Mouse (Mus musculus): ENCODE data around the gene Gm12569. TPM values are rescaled to one million over a fixed set of nuclear protein-coding genes. Genes with fewer than 3 reads are reported as not detected.

Gene Gm12569
- polyA plus RNA-seq, 1 experiment from 2014 or later, result not detected

- Histone ChIP-seq H3K9me3 (ENCODE audit: low read depth, low read length) (no peaks in the 10 kb centered on the region), H3K4me2 (peak overlapping the region; percentile 86), H3K27me3 (ENCODE audit: insufficient read depth, low read length) (no peaks in the 10 kb centered on the region), H3K9ac (no peak overlapping the region), H3K4me1 (ENCODE audit: insufficient read depth) (peaks cover 6% of the 10 kb centered on the region; the same call in 1 of the 2 replicates), H3K4me3 (ENCODE audit: low read depth, low read length) (peak overlapping the region; percentile 94), H3K36me3 (ENCODE audit: insufficient read depth) (peaks cover 23% of the 10 kb centered on the region), H3K27ac (ENCODE audit: low read depth) (no peak overlapping the region)
- DNase-seq (peak; percentile 77), ATAC-seq (ENCODE audit: insufficient read depth) (no peak)
- WGBS, result 45% methylated on average over 3 of the region's 3 CpGs
- TF ChIP-seq CTCF (IDR thresholded peaks at IDR 0.05; ENCODE audit: low read depth), result peak; percentile 66
Measured at GRCm38 (mm10) chr11:51265326-51265725, 45.1 kb downstream of the Gm12569 start.

DNA sequence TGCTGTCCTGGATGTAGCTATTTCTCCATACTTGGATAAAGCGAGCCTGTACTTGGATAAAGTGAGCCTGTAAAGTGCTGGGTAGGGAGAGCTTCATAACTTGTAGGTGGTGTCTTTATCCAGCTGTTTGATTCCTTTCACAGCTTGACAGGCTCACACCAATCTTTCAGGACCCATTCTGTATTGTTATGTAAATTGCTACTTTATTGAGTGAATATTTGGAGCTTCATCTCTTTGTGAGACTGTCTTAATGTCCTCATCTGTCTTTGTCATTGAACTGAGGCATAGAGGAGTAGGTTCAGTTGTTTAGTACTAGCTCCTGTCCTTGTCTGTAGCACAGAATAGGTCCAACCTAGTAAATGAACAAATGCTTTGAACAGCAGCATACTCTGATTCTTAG lies 54.1 kb downstream of the Gm12569 start:
- Histone ChIP-seq H3K9me3 (ENCODE audit: low read depth, low read length) (no peaks in the 10 kb centered on the region), H3K27me3 (ENCODE audit: insufficient read depth, low read length) (no peaks in the 10 kb centered on the region), H3K4me2 (no peak overlapping the region), H3K36me3 (ENCODE audit: insufficient read depth) (peaks cover 89% of the 10 kb centered on the region), H3K4me3 (ENCODE audit: low read depth, low read length) (no peak overlapping the region), H3K9ac (no peak overlapping the region), H3K4me1 (ENCODE audit: insufficient read depth) (no peaks in the 10 kb centered on the region), H3K27ac (ENCODE audit: low read depth) (no peak overlapping the region)
- DNase-seq (no peak), ATAC-seq (ENCODE audit: insufficient read depth) (no peak)
- TF ChIP-seq CTCF (IDR thresholded peaks at IDR 0.05; ENCODE audit: low read depth), result no peak
- 84% methylated on average over 1 of the region's 1 CpGs for WGBS

Other genes with a start within 250 kb of the Gm12569 start
- gene Olfr1377, start 238.5 kb upstream of the Gm12569 start, polyA plus RNA-seq (2014; fragmentation: Nextera tagmentation; extraction: Ambion mirVana), result not detected in 2 replicates
- gene Olfr51, start 216.9 kb upstream of the Gm12569 start, polyA plus RNA-seq (2014; fragmentation: Nextera tagmentation; extraction: Ambion mirVana), result not detected in 2 replicates
- gene Olfr54, start 206.2 kb upstream of the Gm12569 start, polyA plus RNA-seq (2014; fragmentation: Nextera tagmentation; extraction: Ambion mirVana), result not detected in 2 replicates
- gene Olfr1375, start 172.4 kb upstream of the Gm12569 start, polyA plus RNA-seq (2014; fragmentation: Nextera tagmentation; extraction: Ambion mirVana), result not detected in 2 replicates
- gene Zfp354a, start 161.2 kb upstream of the Gm12569 start, polyA plus RNA-seq (2014; fragmentation: Nextera tagmentation; extraction: Ambion mirVana), result 7.8 and 8.4 TPM in 2 replicates
- gene Clk4, start 41.3 kb downstream of the Gm12569 start, polyA plus RNA-seq (2014; fragmentation: Nextera tagmentation; extraction: Ambion mirVana), result 106 and 115 TPM in 2 replicates
- gene BC049762, start 42.6 kb downstream of the Gm12569 start, polyA plus RNA-seq (2014; fragmentation: Nextera tagmentation; extraction: Ambion mirVana), result 0.53 and 1.4 TPM in 2 replicates
- gene Col23a1, start 69.4 kb downstream of the Gm12569 start, polyA plus RNA-seq (2014; fragmentation: Nextera tagmentation; extraction: Ambion mirVana), result 27.6 and 29.4 TPM in 2 replicates

Measured in lung, embryonic 14.5 days (tissue).